Mouse (Mus musculus): Measurements from ENCODE around the gene Jun.

Gene Jun

DNA sequence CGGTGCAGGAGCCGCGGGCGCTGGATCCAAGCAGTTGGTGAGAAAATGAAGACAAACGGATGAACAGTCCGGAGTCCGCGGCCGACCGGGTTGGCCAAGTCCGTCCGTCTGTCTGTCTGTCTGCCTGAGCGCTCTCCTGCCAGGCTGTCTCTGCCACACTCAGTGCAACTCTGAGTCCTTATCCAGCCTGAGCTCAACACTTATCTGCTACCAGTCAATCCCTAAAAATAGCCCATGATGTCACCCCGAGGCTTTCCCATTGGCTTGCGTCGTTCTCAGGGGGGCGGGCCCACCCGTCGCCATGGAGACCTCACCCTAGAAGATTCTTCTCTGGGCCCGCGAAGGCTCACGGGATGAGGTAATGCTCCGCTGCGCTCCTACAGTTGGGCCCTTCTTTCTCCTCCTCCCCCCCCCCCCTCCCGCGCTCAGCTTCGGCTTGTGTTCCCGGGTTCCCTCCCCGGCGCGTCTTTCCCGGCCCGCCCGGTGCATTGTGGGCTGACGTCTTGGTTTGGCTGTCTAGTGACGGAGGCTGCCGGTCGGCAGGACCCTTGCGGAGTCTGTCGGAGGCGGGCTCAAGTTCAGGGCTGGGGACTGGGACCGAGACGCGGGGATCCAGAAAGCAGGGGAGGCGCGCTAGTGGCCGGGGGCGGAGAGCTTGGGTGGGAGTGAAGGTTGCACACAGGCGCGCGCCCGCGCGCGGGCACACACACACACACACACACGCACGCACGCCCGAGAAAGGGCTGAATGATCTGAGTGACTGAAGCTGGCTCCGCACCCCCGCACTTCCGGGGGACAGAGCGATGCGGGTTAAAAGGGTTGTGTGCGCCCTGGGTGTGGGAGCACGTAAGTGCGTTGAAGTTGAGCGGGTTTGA is at the start of gene Jun:
TSS of gene Jun (minus strand) at position 198 of the 875 bp plus-strand sequence.
- peak; percentile 100 for DNase-seq

DNA sequence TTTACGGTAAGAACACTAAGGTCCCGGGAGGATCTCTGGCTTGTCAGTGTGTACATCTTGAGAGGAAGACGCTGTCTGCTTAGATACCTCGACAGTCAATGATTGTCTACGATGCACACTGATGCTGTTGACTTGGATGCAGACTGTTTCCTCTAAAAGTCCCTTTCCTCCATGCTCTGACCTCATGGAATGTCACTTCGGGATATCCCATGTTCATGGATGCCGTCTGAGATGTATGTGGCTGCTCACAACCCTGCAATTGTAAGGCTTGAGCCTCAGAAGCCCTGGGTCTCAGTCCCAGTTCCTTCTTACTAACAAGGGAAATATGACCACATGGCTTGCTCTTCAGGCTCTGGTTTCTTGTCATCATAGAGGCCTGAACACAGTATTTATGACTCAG is 49.7 kb upstream of the Jun start:
- no peak for DNase-seq

DNA sequence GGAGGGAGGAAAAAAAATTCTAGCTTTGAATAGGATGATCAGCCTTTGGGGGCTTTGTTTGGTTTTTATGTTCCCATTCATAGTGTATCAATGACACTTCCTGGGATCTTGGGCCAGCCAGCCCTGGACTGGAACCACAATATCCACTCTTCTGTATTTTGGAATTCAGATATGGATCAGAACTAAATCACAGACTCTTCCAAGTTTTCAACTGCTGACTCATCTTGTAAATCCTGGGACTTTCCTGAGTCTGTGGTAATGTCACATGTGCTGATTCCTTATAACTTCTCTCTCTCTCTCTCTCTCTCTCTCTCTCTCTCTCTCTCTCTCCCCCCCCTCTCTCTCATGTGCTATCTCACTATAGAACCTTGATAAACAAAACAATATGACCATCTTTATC is 48.7 kb upstream of the Jun start:
- DNase-seq = no peak

DNA sequence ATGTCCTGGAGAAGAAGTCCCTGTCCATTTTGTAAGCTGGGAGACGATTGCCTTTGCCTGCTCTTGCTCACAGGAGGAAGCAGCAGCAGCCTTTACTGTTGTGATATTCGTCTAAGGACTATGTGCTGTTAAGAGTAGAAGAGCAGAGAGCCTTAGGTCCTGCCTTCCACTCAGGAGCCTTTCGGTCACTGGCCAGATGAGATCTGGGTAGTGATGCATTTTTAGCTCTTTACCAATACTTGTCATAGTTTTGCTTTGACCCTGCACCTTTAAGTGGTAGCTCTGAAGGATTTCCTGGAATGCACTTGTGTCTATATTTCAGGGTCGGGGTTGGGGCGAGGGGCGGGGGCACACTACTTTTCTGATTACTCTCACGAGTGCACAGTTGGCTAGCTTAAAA is 47.4 kb upstream of the Jun start:
- DNase-seq = no peak

DNA sequence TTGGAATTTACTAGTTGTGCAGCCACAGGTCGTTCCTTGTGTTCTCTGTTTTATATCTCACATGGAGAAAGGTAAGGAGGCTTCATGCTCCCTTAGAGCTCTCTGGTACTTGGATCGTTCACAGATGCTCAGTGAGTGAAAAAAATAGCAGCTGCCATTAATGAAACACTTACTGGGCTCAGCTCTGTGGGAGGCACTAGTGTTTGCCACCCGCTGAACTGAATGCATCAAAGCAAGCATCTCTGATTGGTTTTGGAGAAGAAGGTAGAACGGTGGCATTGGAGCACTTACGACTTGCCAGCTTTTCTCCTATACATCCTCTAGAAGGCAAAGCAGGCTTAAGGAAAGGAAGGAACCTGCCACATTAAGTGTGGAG is 46.7 kb upstream of the Jun start:
- no peak for DNase-seq

DNA sequence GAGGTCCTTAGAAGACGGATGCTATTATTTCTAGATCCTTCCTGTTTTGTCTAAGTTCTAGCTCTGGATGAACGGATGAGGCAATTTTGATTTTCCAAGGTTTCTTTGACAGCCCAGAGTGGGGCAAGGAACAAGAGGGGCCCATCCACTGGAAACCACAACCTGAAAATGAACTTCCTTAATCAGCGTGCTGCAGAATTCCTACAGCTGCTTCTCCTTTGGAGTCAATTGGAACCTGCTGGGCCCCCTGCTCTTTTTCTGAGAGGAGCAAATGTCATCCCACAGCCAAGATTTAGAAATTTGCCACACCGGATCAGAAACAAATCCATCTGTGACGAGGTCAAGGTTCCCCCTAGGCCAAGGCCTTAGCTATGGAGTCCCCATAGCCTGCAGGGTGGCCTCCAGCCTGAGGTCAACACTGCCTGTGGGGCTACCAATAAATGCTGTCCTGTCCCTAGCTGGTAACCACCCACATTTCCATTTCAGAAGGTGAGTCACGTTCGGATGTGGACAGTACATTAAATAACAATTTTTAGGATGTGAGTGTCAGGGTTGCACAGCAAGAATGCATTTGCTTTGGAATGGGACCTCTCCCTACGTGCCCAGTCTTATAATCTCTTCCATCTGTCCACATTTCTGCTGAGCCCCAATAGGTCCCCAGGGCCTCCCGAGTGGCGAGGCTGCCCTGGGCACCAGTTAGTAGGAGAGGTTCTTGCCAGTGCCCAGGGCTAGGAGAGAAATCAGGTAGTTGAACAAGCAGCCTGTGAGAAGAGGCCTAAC is 46.1 kb upstream of the Jun start:
- DNase-seq = no peak

DNA sequence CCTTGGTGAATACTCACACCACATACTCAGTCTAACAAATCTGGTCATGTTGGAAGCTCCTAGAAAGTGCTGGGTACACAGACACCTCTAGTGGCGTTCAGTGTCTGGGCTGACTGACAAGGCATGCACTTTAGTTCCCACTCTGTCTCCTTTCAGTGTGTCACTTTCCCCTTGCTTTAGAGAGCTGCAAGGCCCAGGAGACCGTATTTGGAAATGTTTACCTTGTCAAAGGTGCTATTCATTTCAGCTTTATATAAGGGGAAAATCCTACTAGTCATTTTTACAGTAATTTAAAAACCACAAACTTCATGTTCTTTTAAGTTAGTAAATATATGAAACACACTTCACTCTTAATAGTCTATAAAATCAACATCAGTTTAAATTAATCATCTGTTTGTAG is 44.7 kb upstream of the Jun start:
- DNase-seq = no peak

DNA sequence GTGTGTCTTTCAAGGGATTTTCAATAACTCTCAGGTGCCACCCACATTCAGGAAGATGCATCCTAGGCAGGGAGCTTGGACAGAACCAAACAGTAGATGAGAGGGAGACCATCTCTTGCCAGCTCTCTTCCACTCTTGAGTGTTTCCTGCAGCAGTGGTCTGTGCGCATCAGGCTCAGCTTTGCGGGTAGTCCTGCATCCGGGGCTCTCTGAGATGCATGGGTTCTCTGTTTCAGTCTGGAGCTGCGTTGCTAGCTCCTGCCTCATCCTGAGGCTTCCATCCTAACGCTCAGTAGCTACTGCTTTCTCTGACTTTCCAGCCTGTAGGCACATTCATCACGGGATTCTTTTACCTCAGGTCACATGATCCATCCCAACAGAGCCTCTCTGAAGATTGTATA is 43.9 kb upstream of the Jun start:
- no peak for DNase-seq

DNA sequence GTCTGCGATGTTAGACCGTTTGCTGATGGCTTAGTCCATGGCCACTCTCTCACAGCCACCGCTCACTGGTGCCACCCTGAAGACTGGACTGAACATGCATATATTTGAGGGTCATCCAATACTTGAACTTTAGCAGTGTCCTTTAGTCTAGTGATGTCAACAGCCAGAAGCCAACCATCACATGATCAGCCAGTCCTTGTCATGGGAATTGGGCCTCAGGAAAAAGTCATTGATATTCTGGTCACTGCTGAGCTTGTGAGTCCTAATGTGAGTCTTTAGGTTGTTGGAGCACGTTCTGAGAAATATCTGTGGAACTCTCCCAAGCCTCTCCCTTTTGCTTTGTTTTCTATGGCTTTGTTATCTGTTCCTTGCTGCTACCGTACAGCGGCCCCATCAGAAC is 43.3 kb upstream of the Jun start:
- DNase-seq = no peak

DNA sequence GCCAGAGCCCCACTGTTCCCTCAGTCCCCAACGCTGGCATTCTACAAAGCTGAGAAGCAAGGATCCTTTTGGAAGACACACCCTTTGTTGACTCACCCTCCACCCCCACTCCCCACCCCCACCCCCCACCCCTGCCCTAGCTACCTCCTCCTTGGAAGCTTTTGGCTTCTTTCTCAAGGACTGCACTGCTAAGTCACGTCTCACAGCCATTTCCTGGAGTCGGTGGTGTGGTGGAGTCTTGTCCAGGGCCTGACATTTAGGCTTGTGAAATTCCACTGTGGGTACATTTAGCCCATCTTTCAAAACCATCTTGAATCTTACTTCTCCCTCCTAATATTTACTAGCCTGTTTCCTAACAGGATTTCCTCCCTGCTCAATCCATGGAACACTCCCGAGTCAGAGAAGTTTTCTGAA is 42.7 kb upstream of the Jun start:
- peak; percentile 52 for DNase-seq

DNA sequence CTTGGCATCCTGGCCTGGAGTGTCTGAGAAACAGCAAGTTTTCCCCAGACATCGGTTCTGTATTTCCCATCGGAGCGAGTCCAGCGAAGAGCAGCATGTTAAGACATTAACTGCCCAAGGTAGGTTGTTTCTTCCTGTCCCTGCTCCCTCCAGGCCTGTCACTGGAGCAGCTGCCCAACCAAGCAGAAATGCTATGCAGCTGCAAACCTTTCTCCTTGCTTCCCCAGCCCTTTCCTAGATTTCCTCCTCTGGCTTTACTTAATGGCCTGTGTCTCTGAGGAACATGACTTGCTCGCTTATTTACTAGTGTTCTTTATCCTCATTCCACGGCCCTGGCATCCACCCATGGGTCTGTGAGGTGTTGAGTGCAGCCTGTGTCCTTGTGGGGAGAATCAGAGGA is 41.6 kb upstream of the Jun start:
- no peak for DNase-seq

DNA sequence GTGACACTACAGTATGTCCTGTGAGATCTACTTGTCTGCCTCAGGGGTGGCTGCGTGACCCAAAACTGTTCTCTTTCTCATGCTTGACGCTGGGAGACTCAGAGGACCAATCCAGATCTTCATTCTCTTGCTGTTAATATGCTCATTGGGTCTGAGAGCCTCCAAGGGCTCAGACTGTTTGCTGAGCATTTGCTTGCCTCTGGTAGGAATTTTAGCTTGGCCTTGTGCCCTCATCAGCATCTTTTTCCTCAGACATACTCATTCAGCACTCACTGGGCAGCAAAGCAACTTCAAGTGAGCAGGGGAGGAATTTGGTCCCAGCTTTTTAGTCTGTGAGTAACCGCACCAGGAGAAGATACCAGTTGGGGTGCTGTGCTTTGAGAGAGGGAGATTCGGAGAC is 40.5 kb upstream of the Jun start:
- DNase-seq = no peak

DNA sequence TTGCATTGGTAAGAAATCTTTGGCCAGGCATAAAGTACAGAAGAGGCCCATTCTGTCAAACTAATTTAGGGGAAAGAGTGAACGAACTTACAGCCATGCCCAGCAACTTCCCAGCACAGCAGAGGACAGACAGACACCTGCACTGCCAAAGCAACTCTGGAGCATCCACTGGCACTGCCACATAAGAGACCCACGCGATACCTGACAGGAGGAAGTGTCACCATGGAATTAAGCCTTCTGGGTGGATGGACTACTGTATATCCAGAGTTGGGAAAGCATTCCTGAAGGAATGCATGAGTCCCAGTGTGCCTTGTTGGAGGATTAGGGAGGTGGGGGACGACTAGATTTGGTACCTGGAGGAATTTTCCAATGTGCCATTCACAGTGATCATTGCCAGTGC is 39.5 kb upstream of the Jun start:
- no peak for DNase-seq

DNA sequence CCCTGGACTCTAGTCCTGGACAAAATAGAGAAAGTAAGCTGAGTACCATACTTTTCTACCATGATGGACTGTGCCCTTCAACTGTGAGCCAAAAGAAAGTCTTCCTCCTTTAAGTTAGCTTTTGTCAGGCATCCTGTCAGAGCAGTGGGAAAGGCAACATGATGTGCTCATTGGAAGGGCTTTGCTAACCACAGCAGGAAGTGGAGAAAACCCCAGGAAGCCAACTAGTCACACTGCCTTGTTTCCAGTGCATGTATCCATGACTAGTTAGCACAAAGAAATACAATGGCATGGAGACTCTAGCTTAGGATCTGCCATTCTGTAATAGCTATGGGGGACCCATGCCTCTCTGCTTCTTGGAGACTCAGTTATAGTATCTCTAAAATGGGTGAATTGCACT is 37.9 kb upstream of the Jun start:
- DNase-seq = no peak

DNA sequence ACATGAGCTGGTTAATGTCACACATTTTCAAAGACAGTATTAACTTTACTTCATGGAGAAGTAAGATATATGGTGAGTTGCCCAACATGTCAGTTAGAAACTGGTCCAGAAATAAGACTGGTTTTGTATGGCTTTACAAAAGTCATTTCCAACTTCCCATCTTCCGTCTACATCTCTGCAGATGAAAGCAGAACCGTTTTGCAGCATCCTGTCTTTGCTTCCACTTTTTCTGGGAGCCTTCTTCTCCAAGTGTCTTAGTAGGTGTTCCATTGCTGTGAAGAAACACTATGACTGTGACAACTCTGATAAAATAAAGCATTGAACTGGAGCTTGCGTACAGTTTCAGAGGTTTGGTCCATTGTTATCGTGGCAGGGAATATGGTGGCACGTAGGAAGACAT is 37.0 kb upstream of the Jun start:
- no peak for DNase-seq

DNA sequence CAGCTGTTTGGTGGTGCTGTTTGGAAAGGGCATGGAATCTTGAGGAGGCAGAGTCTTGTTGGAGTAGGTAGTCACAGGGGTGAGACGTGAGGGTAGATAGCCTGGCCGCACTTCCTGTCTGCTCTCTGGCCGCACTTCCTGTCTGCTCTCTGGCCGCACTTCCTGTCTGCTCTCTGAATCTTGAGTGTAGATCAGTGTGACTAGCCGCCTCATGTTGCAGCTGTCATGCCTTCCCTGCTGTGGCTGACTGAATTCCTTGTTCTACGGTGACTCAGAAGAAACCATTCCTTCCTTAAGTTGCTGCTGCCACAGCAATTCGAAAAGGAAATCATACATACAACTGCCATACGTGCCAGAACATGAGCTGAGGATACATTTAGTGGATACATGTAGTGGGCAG is 31.9 kb upstream of the Jun start:
- no peak for DNase-seq

DNA sequence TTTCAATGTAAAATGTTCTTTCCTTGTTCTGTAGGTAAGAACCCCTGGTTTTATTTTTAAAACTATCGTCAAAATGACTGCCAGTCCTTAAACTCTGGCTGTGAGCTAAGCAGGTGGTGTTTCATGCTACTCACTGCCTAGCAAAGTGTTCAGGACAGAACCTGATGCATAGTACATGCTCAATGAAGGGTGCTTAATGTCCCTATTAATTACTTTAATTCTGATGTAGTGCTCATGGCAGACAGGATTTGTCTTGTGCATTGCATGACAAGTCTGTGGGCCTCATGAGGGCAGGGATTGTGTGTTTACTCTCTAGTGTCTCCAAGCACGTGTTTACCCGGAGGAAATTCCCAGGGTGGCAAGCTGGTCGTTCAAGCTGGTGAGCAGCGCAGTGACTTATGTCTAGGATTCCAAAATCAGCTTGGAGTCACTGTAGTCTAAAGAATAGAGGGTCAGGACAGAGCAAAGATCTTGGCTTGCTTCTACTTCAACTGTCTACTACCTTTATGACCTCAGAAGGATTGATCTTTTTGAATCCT is 31.2 kb upstream of the Jun start:
- no peak for DNase-seq

DNA sequence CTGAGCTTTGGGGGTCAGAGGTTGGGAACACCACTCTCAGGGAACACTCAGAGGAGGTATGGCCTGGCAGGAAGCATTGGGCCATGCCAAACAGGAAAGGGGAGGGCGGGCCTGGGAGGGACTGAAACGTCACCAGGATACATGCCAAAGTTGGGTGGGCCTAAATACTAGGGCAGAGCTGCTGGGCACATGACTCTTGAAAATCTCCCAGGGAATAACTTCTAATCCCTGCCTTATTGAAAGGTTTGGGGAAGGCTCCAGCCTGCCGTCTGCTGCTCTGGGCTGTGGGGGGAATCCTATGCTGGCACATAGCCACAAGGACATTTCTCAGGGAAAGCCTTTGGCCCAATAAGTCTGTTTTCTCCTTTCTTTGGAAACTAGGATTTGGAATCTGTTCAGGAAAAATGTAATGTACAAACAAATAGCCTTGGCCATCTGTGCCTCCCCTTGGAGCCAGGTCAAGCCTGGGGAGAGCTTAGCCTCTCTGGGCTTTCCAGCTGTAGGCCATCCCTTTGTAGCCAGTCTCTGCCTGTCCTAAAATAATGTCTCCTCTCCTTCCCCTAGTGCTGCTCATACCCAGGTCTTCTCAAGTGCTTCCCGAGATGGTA is 30.6 kb upstream of the Jun start:
- DNase-seq = peak; percentile 77

DNA sequence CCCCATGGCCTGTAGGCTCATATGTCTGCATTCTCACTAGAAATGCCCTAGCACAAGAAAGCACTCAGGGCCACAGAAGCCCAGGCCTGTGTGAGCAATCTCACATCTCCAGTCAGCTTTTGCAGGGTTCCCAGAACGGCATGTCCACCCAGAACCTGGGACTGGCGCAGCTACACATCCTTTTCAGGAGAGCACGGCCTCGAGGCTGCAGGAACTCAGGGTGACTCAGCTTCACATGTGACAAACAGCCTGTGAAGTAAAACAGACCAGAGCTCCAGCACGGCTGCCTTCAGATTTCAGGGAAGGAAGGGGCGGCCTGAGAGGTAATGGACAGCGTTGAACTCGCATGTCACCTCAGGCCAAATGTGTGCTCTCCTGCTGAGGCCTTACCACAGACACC is 29.6 kb upstream of the Jun start:
- DNase-seq = no peak

DNA sequence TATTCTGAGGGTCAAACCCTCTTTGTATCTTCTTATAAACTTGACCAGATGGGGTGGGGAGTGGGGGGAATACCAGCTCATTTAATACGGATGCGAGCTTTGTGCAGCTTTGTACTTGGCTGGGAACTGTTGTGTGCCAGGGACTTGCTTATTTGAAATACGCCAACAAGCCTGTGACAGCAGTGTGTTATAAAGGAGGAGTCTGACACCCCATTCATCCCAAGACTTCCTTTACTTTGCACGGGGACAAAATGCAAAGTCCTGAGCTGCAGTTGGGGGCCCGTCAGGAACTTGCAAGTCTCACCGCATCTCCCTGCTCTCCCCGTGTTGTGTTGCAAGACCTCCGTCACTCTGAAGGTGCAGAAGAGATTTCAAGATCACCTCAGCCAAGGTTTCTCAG is 26.6 kb upstream of the Jun start:
- DNase-seq = no peak

DNA sequence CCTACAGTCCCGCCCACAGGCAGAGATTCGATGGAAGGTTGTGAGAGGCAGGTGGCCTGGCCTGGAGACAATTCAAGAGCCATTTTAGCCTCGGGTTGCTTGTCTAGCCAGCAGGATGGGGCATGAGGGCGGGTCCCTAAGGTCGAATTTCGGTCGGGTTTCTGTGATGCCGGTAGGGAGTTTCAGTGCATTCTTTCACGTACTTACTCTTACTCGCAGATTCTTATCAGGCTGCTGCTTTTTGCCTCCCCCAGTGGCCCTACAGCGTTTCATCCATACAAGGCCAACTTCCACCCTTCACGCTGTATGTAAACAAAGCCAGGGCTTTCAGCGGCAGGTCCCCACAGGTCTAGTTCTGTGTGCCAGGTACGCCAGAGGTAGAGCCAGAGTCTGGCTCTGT is 24.3 kb upstream of the Jun start:
- DNase-seq = no peak

DNA sequence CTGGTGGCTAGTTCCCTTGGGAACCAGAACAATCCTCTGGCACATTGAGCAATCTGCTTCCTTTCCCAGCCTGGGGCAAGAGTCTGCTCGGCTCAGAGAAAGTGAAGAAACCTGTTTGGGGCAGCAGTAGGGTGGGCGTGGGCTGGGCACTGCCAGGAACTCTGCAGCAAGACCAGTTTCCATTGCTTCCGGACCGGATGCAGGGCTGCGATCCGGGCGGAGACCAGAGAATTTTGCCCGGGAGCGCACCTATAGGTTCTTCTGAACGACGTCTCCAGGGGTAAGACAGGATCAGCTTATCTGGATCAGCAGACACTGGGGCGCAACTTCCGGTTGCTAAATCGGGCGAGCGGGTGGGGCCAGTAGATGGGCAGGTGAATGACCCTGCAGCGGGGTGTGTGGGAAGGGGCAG is 23.6 kb upstream of the Jun start:
- no peak for DNase-seq

DNA sequence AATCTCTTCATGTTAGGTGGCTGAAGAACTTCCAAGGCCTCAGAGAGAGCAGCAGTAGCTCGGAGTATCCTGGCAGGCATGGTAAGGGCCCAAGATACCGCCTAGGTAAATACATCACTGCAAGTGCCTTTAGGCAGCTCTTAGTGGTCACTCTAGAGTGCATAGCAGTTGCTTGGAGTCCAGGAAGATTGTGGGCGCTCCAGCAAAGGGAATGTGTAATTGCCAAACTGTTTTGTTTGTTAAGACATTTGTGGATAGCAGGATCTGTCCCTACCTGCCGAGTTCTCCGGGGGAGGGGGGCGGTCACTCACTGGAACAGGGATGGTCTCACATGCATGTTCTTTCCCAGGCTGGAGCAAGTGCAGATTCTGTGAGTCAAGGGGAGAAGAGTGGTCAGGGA is 22.3 kb upstream of the Jun start:
- DNase-seq = no peak

DNA sequence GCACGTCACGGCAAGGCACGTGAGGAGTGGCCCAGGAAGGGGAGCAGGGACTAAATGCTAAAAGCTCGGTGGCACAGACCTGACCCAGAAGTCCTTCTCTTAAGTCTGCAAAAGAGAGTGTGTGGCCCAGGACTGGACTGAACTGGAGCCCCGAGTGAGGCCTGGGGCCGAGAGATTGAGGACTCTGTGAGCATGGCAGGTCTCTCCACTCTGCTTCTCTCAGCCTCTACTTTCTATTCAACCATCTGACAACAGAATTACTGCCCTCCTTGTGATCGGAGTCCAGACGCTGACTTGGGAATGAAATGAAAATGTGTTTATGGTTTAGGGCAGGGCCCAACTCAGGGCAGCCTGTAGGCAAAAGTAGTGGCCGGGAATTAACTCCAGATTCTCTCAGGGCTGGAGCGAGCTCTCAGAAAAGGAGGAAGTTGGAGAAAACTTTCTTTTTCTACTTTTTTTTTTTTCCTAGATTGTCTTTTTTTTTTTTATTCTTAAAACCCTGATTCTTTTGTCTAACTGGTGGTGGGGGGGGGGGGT is 21.3 kb upstream of the Jun start:
- no peak for DNase-seq
